Mouse (Mus musculus): Measurements from ENCODE around the gene Dnhd1.

Gene Dnhd1

GRCm38 (mm10) chr7:105650639-105651435 is at the start of gene Dnhd1:
Dnhd1 (plus strand) TSS chr7:105650827.
- DNase-seq (ENCODE audit: low spot score in 2 of 2): peak; percentile 49 to 61

DNA sequence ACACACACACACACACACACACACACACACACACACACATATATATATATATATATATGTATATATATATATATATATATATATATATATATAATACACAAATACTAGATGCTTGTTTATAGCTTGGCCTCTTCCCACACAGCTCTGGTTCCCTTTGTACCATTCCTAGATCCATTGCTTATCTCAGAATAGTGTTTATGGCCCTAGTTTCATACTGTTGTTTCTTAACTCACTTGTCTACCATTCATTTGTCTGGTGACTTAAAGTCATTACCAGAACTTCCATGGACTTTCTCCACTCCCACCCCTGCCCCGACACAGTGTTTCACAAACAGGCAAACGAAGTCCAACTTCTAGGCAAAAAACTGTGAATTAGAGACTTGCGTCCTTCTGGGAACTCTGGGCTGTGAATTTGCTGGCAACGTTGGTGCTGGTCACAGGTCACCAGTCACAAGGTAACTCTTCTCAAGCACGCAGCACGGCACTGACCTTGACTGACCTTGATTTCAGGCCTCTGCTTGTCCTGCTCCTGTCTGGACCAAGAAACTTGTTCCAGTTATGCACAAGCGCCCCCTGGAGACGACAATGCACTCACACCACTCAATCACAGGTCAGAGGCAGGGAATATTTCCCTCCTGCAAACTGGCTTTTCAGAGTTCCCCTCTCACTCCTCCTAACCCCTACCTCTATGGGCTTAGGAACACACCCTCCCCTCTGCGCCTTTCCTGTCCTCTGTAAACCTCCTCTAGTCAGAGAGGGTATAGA is 47.6 kb upstream of the Dnhd1 start:
- peak; percentile 75 to 77 for DNase-seq (ENCODE audit: low spot score in 2 of 2)

DNA sequence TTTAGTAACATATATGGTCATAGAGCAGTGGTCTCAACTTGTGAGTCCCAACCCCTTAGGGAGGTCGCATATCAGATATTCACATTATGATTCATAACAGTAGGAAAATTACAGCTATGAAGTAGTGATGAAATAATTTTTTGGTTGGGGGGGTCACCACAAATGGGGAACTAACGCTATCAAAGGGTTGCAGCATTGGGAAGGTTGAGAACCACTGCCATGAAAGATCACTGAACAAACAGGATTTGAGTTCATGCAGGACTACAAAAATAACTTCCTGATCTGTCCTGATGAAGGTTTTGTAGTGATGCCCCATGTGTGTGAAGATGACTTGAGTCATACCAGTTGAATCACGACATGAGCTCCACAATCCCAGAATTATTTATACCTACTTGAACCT is 42.2 kb upstream of the Dnhd1 start:
- no peak for DNase-seq (ENCODE audit: low spot score in 2 of 2)

- no peak for DNase-seq (ENCODE audit: low spot score in 2 of 2)
These were observed 38.9 kb upstream of the Dnhd1 start for GRCm38 (mm10) chr7:105611767-105612166.

DNA sequence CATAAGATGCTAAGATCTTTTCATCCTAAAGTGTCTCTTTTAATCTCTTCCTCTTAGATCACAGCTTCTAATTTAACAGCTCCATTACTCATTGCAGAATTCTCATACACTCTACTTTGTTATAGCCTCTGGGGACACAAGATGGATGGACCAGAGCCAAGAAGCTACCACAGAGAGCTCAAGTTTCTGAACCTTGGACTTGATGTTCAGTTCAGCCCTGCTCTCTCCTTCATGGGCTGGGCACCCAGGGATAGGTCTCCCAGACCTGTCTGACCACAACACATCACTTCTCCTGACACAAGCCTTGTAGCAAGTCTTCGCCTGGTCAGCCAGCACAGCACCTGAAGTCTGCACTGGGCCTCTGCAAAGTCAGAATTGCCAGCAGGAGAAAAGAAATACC is 36.2 kb upstream of the Dnhd1 start:
- DNase-seq (ENCODE audit: low spot score in 2 of 2): no peak

DNA sequence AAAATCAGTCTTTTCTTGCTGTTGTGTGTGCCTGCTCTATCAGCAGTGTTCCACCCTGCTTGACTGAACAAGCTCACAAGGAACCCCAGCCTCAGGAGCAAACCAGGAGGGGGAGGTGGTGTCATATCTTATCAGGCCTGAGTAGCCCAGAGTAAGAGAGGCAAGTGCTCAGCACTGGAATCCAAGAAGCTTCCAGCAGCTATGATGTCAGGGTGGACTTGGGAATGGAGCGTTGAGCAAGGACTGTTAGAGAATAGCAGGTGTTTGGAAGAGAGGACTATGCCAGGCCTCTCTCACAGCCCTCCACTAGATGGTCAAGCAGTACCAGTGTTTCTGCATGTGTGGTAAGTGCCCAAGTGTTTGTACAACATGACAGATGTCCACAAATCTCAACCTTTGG is 34.9 kb upstream of the Dnhd1 start:
- DNase-seq (ENCODE audit: low spot score in 2 of 2): no peak

GRCm38 (mm10) chr7:105616561-105616960 is 34.1 kb upstream of the Dnhd1 start:
- no peak for DNase-seq (ENCODE audit: low spot score in 2 of 2)

GRCm38 (mm10) chr7:105617810-105618209 is 32.8 kb upstream of the Dnhd1 start:
- no peak for DNase-seq (ENCODE audit: low spot score in 2 of 2)

- no peak for DNase-seq (ENCODE audit: low spot score in 2 of 2)
These were observed 30.9 kb upstream of the Dnhd1 start for GRCm38 (mm10) chr7:105619701-105620100.

- peak; percentile 42 to 57 for DNase-seq (ENCODE audit: low spot score in 2 of 2)
These were observed 29.6 kb upstream of the Dnhd1 start for GRCm38 (mm10) chr7:105621053-105621452.

DNA sequence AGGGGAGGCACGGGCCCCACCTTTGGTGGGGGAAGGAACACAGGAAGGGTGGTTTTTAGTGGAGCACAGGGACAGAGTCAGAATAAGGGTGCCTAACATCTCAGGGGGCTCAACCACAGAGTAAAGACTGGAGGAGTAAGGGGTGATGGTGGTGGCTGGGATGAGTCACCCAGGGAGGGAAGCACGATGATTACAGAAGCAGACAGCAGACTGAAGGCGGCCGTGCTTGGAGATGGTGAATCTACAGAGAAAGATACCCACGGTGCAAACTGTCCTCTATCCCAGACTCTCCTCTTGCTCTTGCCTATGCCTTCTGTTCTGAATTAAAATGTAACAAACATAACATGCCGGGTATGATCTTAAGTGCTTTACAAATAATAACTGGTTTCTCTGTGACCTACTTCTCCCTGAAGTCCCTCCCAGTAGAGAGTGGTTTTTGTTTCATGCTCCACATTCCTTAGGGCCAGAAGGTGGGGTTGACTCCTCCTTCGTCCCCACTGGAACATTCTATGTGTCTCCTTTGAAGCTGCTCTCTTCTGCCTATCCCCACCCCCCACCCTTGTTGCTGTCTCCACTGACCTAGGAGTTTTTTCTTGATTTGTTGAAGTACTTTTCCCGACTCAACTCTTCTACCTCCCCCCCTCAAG is 28.9 kb upstream of the Dnhd1 start:
- DNase-seq (ENCODE audit: low spot score in 2 of 2): peak; percentile 47 to 53

DNA sequence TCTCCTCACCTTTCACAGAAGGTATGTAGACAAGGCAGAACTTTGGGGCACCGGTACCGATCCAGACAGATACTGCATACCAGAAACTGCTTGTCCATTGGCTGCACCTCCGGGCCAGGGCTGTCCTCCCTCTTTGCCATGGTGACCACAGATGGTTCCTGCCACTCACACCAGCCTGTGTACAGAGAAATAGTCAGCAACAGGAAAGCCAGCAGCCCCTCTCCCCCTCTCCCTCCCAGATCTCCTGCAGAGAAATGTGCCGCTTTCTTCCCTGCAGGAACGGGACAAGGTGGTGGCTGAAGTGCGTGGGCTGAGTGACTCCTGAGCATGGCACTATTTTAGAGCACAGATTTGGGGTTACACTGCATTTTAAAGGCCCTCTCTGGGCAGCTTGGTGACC is 25.2 kb upstream of the Dnhd1 start:
- no peak for DNase-seq (ENCODE audit: low spot score in 2 of 2)

DNA sequence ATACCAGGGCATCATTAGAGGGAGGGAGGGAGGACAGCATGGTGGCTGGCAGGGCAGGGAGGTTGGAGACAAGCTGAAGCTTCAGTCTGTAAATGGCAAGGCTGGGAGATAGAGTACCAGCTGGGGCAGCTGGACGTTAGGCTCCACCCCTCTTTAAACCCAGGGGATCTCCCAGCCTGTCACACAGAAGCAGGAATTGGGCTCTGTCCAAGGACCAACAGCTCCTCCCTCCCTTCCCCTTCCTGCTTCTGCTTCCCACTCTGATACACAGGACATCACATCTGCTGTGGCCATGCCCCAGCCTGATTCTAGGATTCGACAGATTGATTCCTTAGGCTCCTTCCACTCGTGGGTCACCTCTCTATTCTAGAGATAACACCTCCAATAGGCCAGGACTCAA is 22.0 kb upstream of the Dnhd1 start:
- peak in 1 of 2 experiments; percentile 31 for DNase-seq (ENCODE audit: low spot score in 2 of 2)

GRCm38 (mm10) chr7:105632551-105632972 is 18.1 kb upstream of the Dnhd1 start:
- peak in 1 of 2 experiments; percentile 24 for DNase-seq (ENCODE audit: low spot score in 2 of 2)

- peak; percentile 84 to 88 for DNase-seq (ENCODE audit: low spot score in 2 of 2)
These were observed 17.4 kb upstream of the Dnhd1 start, which contains the start of gene Trim3 for GRCm38 (mm10) chr7:105633127-105633800. Trim3 (minus strand) TSS chr7:105633571.

DNA sequence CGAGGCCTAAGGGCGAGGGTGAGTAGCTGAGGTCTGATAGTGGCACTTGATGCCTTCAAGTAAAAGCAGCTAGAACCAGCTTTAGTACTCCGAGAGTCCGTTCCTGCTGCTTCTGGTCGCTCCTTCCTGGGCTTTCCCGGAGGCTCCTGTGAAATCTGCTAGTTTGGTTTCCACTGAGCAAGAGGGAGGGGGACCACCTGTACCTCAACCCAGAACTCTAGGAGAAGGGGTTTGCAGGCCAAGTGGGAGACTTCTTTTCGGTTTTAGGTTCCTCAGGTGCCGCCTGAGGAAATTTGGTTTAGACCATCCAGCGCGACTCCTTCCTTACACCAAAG is 16.9 kb upstream of the Dnhd1 start:
- no peak for DNase-seq (ENCODE audit: low spot score in 2 of 2)

- no peak for DNase-seq (ENCODE audit: low spot score in 2 of 2)
These were observed 16.2 kb upstream of the Dnhd1 start for GRCm38 (mm10) chr7:105634272-105634920.

DNA sequence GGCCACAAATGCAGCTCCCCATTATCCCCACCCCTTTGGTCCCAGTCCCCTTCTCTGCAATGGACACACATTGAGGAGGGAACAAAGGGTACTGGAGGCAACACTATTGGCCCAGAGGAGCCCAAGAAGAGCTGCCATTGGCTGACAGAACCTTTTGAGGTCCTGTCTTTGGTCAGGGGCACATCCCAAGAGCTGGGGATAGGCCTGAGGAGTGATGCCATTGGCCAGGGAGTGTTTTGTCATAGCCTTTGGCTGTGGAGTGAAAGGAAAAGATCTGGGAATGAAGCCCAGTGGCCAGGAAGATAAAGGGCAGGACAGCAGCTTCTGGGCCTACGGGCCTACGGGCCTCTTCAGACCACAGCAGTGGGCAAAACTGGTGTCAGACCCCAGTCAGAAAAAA is 14.9 kb upstream of the Dnhd1 start:
- DNase-seq (ENCODE audit: low spot score in 2 of 2): no peak

- DNase-seq (ENCODE audit: low spot score in 2 of 2): no peak
These were observed 11.9 kb upstream of the Dnhd1 start for GRCm38 (mm10) chr7:105638776-105639175.

- DNase-seq (ENCODE audit: low spot score in 2 of 2): no peak
These were observed 11.3 kb upstream of the Dnhd1 start for GRCm38 (mm10) chr7:105639304-105639703.

DNA sequence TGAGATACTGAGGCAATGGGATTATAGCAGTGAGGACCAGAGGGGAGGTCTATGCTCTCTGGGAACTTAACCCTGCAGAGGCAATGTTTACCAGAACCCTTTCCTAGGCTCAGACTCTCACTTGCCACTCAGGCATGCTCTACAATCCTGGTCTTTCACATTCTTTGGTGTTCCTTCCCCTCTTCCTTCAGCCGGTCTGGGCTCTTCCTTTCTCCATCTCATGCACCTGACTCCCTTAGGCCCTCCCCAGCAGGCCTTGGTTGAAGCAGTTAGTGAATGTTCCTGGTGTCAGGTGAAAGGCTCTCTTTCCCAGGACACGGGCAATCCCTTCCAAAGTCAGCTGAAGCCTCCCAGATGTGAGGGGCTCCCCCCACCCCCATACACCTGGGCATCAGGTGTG is 10.9 kb upstream of the Dnhd1 start, which contains the start of gene Timm10b:
Gene Timm10b (plus strand): TSS at position 301 of the 400 bp plus-strand sequence.
- no peak for DNase-seq (ENCODE audit: low spot score in 2 of 2)

Data from right cerebral cortex, adult 2 months (tissue).